Comparison of ENCODE assay signal across 9 mouse cellular contexts in the genomic region with DNA sequence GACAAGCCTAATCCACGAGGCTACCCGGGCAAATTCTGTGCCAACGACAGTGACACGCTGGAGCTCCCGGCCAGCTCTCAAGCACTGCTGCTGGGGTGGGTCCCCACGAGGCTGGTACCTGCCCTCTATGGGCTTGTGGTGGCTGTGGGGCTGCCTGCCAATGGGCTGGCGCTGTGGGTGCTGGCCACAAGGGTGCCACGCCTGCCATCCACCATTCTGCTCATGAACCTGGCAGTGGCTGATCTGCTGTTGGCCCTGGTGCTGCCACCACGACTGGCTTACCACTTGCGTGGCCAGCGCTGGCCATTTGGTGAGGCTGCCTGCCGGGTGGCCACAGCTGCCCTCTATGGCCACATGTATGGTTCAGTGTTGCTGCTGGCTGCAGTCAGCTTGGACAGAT. TPM values are rescaled to one million over a fixed set of nuclear protein-coding genes. Genes with fewer than 3 reads are reported as not detected.
DNase-seq lines count a peak whose midpoint lies in the region; ATAC-seq and TF ChIP-seq lines count a peak whose summit lies in the region.
"Had no signal": no experiment of that assay in that cellular context is flagged by ENCODE, and none has a peak within 500 bp of the region (broad histone marks: within the 10 kb centered on the region; RNA-seq: fewer than 3 reads in every experiment).

No protein-coding gene starts in this region.

- no peaks in the 10 kb centered on the region for H3K4me1 ChIP-seq in kidney, postnatal 0 days (replicated peaks; ENCODE audit: insufficient read depth, low read length)
- no peaks in the 10 kb centered on the region for H3K4me1 ChIP-seq in intestine, embryonic 15.5 days (replicated peaks)

- H3K9ac ChIP-seq in kidney, postnatal 0 days (ENCODE audit: low read depth, low read length), result no peak overlapping the region
- H3K9ac ChIP-seq in intestine, embryonic 15.5 days, result no peak overlapping the region
- H3K9ac ChIP-seq: liver, embryonic 14.5 days had no signal

- intact Hi-C loops in gastrocnemius, adult 2 months (cut with DNase I), result no loop called here
- intact Hi-C loops in left cerebral cortex, postnatal 4 days (cut with DNase I), result no loop called here

- DNase-seq in gastrocnemius, adult 2 months, result no peak
- no peak for DNase-seq in gastrocnemius, postnatal 25 days
- DNase-seq in kidney, postnatal 0 days (ENCODE audit: low spot score), result no peak
- DNase-seq in kidney, postnatal 36 days, result no peak
- peak; percentile 35 for DNase-seq in CD4-positive helper T cell, adult 2 months (ENCODE audit: low read depth, low spot score)
- DNase-seq in MN1 (ENCODE audit: low spot score), result no peak
- no peak for DNase-seq in left cerebral cortex, postnatal 4 days

- no peaks in the 10 kb centered on the region for H3K27me3 ChIP-seq in kidney, postnatal 0 days (ENCODE audit: insufficient read depth, low read length)
- H3K27me3 ChIP-seq in intestine, embryonic 15.5 days (replicated peaks), result no peaks in the 10 kb centered on the region

- H3K36me3 ChIP-seq in kidney, postnatal 0 days (ENCODE audit: insufficient read depth, low read length), result 0 out of 2 replicates have a peak, but pooled peaks cover 2% of the 10 kb centered on the region
- peaks cover 9% of the 10 kb centered on the region for H3K36me3 ChIP-seq in intestine, embryonic 15.5 days

- 86% methylated on average over 12 of the region's 12 CpGs for WGBS in kidney, postnatal 0 days
- 89% methylated on average over 12 of the region's 12 CpGs for WGBS in intestine, embryonic 15.5 days

- H3K9me3 ChIP-seq in kidney, postnatal 0 days (replicated peaks; ENCODE audit: low read length), result no peaks in the 10 kb centered on the region
- H3K9me3 ChIP-seq in intestine, embryonic 15.5 days, result no peaks in the 10 kb centered on the region

- ATAC-seq in kidney, postnatal 0 days (replicated peaks; ENCODE audit: low FRiP score, low read depth), result no peak
- no peak for ATAC-seq in intestine, embryonic 15.5 days

- no peak overlapping the region for H3K4me2 ChIP-seq in kidney, postnatal 0 days (ENCODE audit: low read length)
- peak overlapping the region; percentile 24; the same call in 1 of the 2 replicates for H3K4me2 ChIP-seq in intestine, embryonic 15.5 days (replicated peaks)

- H3K4me3 ChIP-seq in gastrocnemius, adult 2 months, result peak overlapping the region; percentile 32
- H3K4me3 ChIP-seq in kidney, postnatal 0 days (replicated peaks; ENCODE audit: low read depth, low read length), result no peak overlapping the region
- H3K4me3 ChIP-seq in intestine, embryonic 15.5 days (replicated peaks), result no peak overlapping the region

- peak overlapping the region; percentile 44 for H3K27ac ChIP-seq in gastrocnemius, adult 2 months
- peak overlapping the region; percentile 50; the same call in 1 of the 2 replicates for H3K27ac ChIP-seq in kidney, postnatal 0 days
- 0 out of 2 replicates have a peak overlapping the region, but pooled peaks have one; percentile 66 for H3K27ac ChIP-seq in intestine, embryonic 15.5 days
- H3K27ac ChIP-seq: liver, embryonic 14.5 days had no signal

- no peak for TF ChIP-seq CTCF in gastrocnemius, adult 2 months (IDR thresholded peaks at IDR 0.05)
- no peak for TF ChIP-seq CTCF in kidney, postnatal 0 days (IDR thresholded peaks at IDR 0.05; ENCODE audit: low read depth)

RNA-seq across cellular contexts. Expression of a gene that starts 0.6 kb away (rescaled TPM):
- 1 to 10 TPM; 1.1 to 1.6 TPM for total RNA-seq in gastrocnemius, adult 2 months (2021)
- total RNA-seq in gastrocnemius, postnatal 25 days (2021), result 1 to 10 TPM in 1 of 2 experiments, under 1 TPM in 1; 0.97 to 1.6 TPM
- 3.3 and 3.9 TPM in 2 replicates for polyA plus RNA-seq in kidney, postnatal 0 days (2015; fragmentation: Nextera tagmentation; extraction: Ambion mirVana)
- 3.5 TPM in 2 replicates for polyA plus RNA-seq in intestine, embryonic 15.5 days (2015; fragmentation: Nextera tagmentation; extraction: Ambion mirVana)
- total RNA-seq in left cerebral cortex, postnatal 4 days (2021), result under 1 TPM in 1 of 2 experiments, not detected in 1; 0.28 TPM

RNA-seq across cellular contexts. Expression of a gene that starts 39.2 kb away (rescaled TPM):
- 10 to 100 TPM; 29.4 to 36.6 TPM for total RNA-seq in gastrocnemius, adult 2 months (2021)
- total RNA-seq in gastrocnemius, postnatal 25 days (2021), result 10 to 100 TPM; 32.6 to 37.8 TPM
- polyA plus RNA-seq in kidney, postnatal 0 days (2015; fragmentation: Nextera tagmentation; extraction: Ambion mirVana), result 237 and 239 TPM in 2 replicates
- polyA plus RNA-seq in intestine, embryonic 15.5 days (2015; fragmentation: Nextera tagmentation; extraction: Ambion mirVana), result 132 and 150 TPM in 2 replicates
- 100 to 1,000 TPM; 207 to 223 TPM for total RNA-seq in left cerebral cortex, postnatal 4 days (2021)

Comparison
In these comparisons a context has a peak if more than half of its experiments do, and no peak if none do; other contexts are left out.
1. RNA of a gene that starts 39.2 kb away (total RNA-seq): 207 to 223 TPM in left cerebral cortex, postnatal 4 days; 32.6 to 37.8 TPM in gastrocnemius, postnatal 25 days and 29.4 to 36.6 TPM in gastrocnemius, adult 2 months; every median in the first group is over 4 times any median in the second.
2. Peak in every context shown above with its lines, with median percentiles within 50 percentile points of each other: H3K27ac ChIP-seq.